Mouse (Mus musculus): ENCODE results near the gene Slc5a2.

Slc5a2 gene

DNA sequence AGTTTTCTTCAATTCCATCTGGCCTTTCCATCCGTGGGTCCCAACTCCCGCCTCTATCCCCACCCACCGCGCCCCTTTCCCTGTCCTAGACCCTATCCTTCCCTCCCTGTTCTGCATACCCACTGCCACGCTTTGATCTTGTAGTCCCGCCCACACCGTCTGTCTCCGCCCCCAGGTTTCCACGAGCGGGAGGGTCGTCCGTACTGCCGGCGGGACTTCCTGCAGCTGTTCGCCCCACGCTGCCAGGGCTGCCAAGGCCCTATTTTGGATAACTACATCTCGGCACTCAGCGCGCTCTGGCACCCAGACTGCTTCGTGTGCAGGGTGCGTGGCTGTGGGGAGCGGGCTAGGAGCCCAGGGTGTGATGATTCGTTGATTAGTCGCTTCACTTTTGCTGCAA, 12.8 kb upstream of the Slc5a2 start:
- DNase-seq = peak; percentile 77

DNA sequence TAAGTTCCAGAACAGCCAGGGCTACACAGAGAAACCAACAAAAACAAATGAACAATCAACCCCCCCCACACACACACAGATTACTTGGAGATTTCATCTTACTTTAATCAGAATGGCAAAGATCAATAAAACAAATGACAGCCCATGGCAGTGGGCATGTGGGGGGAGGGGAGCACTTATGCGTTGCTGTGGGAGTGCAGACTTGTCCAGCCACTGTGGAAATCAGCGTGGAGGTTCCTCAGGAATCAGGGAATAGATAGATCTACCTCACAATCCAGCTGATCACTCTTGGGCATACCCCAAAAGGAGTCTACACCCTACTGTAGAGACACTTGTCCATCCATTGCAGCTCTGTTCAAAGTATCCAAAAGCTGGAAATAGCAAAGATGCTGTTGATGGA, 10.5 kb upstream of the Slc5a2 start:
- no peak for DNase-seq

DNA sequence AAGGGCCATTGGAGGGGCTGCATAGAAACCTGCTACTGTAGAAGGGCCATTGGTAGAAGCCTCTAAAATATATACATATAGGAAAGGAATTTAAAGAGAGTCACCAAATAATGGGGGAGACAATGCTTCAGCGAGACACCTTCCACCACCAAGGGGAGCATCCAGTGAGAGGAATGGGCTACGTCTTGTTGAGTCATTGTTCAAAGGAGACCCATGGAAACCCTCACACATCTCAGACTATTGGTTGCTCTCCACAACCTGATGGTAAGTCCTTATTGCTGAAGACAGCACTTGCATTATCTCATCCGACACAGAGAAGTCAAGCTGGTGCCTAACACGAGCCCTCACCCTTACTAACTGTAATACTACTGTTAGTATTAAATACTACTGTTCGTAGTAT, 9.7 kb upstream of the Slc5a2 start:
- DNase-seq = no peak

DNA sequence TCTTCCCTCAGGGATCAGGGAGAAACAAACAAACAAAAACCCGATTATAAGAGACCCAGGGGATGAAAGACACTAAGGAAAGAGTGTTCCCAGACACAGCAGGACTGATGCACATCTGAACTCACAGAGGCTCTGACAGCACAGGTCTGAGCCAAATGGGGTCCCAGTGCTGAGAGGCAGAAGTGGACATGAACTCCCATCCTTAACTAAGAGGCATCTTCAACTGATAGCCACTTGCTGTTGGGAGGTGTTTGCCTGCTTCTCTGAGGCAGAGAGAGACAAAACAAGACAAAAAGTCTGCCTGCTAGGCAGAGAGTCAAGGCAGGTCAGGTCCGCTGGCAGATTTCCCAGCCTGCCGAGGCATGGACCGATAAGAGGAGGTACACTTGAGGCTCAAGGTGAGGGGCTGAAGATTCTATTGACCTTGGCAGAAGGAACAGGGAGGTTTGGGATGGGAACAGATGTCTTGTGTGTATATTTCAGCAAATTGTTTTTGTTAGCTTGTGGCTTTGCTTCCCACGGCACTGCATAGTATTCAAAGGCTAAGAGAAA, 8.6 kb upstream of the Slc5a2 start:
- DNase-seq = no peak

DNA sequence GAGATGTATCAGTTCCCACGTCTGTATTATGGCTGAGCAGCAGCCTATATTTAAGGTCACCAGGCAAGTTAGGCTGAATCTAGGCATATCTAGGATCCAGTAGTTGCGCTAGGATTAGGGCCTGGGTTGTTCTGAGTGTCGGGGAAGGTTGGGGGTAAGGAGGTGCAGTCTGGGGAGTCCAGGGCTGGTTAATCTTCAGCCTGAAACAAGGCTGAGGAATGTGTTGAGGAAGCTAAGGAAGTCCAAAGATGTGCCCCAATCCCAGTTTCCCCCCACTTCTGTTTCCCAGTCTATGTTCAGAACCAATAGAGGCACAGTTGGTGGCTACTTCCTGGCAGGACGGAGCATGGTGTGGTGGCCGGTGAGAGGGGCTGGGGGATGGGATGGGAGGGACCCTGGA, 599 bp downstream of the Slc5a2 start:
- DNase-seq = no peak

DNA sequence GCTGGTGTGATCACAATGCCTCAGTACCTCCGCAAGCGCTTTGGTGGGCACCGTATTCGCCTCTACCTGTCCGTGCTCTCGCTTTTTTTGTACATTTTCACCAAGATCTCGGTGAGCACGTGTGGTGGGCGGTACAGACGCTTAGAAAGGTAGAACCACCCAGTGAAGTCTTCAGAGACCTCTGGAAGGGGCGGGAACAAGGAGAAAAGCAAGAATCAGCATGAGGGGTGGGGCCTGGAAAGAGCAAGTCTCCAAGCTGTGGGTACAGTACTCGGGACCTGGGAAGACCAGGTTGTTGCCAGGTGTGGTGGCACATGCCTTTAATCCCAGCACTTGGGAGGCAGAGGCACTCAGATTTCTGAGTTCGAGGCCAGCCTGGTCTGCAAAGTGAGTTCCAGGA, 1.9 kb downstream of the Slc5a2 start:
- no peak for DNase-seq

DNA sequence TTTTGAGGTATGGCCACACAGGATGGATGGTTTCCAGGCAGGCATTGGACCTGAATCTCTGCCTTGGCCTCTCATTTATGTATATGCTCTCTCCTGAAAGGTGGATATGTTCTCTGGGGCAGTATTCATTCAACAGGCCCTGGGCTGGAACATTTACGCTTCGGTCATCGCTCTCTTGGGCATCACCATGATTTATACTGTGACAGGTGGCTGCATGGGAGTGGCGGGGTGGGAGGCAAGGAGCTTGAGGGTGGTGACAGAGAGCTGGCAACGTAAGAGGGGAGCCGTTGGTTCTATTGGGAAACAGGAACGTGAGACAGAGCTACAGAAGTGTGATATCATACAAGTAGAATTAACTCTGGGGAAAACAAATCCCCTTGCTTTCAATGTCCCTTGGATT, 2.4 kb downstream of the Slc5a2 start:
- no peak for DNase-seq

DNA sequence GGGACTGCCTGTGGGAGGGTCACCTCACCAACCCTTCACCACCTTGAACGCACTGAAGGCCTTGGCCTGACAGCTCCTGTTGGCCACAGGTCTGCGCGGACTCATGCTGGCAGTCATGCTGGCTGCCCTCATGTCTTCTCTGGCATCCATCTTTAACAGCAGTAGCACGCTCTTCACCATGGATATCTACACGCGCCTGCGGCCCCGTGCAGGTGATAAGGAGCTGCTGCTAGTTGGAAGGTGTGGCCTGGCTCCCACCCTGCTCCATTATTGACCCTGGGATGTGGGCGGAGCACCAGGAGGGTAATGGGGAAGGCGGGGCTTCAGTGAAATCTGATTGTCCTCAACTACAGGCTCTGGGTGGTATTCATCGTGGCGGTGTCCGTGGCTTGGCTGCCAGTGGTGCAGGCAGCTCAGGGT, 5.0 kb downstream of the Slc5a2 start:
- DNase-seq = no peak

DNA sequence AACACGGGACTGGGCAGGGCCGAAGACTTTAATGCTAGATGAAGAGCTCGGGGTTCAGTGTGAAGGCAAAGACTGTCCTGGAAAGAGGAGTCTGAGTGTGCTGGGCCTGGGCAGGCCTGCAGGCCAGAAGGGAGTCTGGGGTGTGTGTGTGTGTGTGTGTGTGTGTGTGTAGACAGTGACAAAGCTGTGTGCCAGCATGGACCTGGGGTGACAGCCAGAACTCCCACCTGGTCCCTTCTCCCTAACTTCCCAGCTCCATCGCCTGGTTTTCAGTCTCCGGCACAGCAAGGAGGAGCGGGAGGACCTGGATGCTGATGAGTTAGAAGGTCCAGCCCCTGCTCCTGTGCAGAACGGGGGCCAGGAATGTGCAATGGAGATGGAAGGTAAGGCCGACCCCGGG, 6.0 kb downstream of the Slc5a2 start:
- DNase-seq = no peak

DNA sequence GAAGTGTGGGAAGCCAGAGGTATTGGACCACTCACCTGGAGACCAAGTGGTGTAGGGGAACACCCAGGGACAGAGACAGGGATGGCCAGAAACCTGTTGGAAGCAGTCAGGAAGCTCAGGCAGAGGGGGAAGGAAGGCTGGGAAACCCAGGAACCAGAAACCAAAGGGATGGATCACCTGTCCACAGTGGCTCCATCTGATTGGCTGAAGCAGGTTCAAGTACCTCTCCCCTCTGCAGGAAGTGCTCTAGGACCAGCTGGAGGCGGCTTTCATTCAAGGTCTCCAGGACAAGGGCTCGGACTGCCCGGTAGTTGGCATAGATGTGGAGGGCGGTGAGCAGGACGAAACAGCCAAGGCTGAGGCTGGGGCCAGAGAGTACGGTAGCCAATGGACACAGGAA, 10.6 kb downstream of the Slc5a2 start:
- no peak for DNase-seq

DNA sequence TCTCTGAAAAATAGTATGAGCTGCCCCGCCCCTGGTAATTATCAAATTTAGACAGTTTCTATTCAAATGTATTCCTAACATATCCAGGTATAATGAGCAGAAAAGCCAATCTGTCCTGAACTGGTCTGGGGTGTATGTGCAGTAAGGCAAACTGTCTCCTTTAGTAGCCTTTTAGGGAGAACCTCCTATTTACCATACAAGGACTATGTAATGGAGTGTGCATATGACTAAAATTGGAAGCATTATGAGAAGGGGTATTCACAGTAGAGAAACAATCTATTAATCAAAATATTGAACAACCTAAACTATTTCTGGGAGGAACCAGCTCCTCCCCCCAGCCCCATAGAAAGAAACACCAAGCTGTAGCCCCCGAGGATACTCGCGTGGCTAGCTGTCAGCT, 14.3 kb downstream of the Slc5a2 start:
- DNase-seq = no peak

DNA sequence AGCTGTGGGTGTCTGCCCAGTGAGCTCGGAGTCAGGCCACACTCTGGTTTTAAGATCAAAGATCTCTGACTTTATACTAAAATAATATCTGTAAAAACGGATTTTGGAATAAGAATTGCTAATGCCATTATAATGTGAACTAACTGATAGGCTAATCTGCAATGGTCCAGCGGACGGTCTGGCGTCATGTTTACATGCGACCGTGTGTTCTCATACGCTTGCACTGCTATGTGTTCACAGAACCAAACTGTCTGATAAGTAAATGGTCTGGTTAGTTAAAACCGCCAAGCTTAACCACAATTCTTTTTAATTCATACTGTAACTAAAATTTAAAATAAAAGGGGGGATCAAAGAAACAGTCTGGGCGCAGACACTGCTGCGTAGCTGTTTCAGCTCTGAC, 16.3 kb downstream of the Slc5a2 start:
- no peak for DNase-seq

DNA sequence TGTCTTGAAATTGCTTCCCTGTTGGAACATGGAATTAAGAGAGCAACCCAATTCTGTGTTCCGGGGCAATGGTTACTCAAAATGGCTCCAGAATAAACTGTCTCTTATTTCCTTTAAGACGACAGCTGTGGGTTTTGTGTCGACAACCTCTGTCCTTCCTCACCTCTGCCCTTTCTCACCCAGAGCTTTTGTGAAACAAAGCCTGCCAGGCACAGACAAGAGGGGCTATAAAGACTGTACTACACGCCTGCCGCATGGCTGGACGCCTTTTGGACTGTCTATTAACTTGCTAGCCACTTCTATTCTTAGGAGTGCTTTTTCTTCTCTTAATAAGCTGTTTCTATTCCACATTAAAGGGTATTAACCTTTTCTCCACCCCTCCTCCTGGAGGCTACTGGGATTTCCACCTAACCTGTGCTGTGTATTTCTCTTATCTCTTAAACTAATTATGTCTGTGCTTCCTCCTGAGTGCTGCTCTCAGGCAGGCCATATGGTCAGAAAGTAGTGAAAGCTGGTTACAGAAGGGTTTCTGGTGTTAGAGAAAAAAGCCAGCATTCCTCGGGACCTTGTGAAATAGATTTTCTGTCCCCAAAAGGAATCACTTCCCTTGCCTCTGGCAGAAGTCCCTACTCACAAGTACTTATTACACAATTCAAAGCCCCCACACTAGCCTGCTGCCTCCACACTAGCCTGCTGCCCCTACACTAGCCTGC, 17.2 kb downstream of the Slc5a2 start:
- DNase-seq = peak; percentile 19

DNA sequence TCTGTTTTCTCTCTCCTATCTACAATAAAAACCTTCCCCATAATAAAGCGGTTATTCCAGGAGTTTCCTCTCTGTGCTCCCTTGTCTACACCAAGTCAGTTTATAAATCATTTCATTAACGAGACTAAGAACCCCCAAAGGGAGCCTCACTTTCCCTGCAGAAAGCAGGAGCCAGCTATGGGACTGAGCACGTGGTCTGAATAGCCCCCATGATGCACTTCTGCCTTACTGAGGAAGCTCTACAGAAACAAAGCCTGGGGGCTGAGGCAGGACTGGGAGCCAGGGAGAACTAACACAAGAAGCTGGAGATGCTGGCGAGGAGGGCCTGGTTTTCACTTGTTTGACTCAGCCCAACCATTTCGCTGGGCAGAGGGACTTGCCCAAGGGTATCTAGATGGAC, 18.6 kb downstream of the Slc5a2 start:
- DNase-seq = no peak

DNA sequence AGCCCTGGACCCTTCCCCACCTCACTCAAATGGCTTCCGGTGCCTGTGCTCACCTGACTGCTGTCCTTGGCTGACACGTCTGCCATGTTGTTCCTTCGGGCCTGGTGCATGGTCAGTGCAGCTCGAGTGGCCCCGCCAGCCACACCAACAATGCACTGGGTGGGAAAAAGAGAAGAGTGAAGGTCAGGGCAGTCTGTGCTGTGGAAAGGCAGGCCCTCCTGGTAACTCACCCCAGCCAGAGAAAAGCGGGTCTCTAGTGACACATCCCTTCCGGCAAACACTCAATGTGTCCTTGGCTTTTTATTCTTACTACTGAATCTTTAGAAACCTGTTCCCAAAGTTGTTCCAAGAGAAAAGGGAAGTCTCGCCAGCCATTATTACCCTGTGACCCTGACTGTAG, 19.6 kb downstream of the Slc5a2 start:
- no peak for DNase-seq

DNA sequence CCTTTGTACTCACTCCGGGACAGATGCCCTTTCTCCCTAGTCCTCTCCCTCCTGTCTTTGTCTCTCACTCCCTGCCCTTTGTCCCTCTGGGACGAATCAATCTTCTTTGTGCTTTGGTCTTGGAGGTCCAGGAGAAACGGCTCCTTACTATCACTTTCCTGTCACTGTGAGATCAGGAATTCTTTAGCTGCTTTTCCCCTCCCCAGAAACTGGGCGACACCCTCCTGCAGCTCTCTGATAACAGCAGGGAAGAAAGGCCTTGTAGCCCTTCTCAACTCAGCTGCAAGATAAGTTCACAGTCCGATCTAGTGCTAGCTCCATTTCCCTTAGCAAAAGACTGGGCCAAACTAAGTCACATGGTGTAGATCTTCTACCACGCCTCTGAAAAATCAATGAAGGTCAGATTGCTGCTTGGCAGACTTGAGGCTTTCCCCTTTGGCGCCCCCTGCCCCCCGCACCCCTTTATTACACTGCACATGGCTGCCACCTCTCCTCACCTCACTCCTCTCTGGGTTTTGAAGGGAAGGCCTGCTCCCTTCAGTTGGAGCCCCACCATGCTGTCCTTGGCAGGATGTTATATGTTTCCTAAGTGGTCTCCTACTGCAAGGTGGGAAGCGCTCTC, 23.6 kb downstream of the Slc5a2 start:
- peak; percentile 29 for DNase-seq

DNA sequence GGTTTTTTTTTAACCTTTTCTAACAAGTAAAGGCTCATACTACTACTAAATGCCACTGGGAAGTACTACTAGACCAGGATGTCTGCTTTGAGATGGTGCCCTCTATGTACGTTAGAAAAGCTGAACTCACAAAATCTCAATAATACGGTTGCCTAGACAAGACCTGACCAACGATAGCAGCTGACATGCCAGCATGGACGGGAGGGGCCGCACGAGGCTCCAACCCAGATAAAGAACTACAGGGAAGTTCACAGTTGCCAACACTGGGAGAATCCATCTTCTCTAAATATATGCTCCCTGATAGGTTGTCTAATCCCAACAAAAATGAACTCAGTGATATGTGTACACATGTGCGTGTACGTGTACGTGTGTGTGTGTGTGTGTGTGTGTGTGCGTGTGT, 29.3 kb downstream of the Slc5a2 start:
- DNase-seq = no peak

DNA sequence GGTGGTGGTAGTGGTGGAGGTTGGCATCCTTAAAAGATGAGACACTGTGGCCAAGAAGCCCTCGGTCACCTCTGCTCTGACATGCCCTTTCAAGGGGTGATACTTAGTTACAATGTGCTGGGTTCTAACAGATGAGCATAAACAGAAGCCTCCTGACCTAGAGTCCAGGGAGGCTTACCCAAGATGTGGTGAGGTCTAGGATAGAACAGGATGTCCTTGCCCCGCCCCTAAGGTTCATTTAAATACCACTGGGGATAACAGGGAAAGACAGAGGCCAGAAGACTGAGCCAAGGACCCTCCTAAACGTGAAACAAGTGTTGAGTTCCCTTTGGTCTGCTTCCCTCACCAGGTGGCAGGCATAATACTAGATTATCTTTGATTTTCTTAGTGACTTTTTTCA, 31.1 kb downstream of the Slc5a2 start:
- DNase-seq = no peak

DNA sequence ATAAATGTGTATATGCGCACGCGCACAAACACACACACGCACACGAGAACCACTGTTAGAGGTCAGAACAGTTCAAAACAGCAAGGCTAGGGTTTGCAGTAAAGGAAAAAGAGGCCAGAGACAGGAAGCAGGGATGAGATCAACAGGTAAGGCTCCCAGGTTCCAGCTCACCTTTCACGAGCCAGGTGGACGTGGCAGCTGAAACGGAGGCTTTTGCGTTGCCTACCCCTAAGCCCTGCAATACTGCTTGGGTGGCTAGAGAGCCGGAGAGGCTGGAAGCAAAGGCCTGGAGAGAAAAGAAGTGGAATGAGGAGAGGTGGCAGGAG, 31.8 kb downstream of the Slc5a2 start:
- DNase-seq = no peak

DNA sequence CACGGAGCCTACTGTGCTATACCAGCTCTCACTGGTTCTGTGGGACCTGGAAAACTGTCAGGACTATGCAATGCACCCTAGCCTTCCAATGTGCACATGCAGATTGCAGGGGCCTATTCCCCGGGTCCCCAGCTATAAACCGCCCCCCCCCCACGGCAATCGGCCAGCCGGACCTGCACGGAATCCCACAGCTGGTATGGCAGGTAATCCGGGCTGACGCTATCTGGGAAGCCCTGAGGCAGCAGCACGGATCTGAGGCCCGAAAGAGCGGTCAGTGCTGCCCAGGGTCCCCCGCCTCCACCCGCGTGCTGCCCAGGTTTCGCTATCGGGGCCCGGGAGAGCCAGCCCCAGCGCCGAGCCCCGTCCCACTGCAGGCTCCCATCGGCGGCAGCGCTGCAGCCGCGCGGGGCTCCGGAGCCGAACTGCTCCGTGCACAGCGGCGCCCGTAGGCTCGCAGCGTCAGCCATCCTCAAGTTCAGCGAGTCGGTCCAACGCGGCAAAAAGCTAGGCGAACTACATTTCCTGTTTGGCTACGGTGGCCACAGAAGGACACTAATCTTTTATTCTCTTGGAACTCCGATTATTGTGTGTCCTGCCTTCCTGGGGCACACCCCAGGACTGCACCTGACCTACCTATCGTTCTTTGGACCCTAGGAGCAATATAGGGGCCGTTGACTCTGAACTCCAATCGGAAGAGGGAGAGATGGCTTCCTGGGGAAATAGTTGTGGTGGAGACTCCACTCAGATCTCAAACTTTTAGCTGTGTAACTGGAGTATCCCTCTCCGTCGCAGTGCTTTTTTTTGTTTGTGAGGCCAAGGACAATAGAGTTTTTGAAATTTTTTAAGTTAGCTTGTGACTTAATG, 32.4 kb downstream of the Slc5a2 start, which contains the start of gene BC017158:
Gene BC017158, minus strand, starts transcription at position 554 of the 864 bp plus-strand sequence.
- peak; percentile 91 for DNase-seq

DNA sequence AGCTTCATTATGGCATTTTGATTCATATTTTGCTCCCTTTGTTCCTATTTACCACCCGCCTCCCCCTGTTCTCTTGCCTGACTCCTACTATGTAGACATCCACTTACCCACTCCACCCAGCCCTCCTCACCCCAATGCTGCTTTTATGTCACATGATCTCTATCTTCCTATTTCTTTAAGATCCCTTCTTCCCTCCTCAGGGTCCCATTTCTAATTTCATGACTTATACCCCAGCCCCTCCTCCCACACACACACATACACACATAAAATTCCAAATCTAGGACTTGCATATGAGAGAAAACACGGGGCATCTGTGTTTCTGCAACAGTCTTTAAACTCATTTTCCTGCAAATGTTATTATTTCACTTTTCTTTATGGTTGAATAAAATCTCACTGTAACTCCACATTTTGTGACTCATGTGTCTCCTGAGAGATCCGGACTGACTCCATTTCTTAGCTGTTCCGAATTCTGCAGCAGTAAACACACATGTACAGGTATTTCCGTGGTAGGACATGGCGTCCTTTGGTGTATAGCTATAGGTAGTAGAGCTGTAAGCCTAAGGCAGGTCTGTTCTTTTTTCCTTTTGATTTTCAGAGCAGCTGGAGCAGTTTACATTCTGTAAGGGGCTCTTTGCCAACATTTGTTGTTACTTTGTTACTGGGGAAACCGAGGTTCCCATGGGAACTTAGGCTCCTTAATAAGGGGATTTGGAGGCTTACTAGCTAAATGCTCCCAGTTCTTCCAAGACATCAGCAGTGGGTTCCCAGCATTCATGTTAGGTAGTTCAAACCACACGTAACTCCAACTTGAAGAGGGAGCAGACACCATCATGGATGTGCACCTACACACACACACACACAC, 33.3 kb downstream of the Slc5a2 start:
- peak; percentile 61 for DNase-seq

DNA sequence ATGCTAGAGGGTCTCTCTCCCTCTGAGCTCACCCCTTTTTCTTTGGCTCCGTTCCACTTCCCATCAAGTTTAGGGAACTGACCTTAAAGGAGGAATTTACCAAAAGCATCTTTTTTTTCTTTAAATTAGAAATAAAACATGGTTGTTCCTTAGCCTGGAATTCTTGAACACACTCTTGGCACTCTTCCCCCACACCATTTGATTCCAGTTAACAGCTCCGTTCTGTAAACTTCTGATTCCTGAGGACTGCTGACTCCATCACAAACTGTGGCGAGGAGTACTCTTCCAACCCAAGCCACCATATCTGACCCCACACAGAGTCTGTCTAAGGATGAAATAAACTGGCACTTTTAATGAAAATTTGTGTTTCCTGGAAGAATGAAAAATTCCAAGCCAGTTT, 35.5 kb downstream of the Slc5a2 start:
- DNase-seq = no peak

DNA sequence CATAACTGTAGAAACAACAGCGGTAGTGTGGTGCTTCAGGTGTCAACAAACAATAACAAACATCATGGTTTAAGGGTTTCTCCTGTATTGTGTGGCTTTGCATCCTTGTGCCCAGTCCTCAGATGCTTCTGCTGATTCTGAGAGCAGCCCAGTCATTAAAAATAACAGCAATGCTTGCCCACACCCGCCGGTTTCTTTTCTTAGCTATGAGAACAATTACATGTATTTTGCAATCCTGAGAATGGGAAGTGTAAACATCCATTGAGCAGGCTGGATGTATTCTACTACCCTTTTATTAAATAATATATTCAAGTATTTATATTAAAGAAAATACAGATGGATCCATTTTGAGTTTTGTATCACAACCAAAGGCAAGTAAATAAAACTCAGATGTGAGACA, 36.7 kb downstream of the Slc5a2 start:
- no peak for DNase-seq

Data from retina, postnatal 1 day (tissue).